Mouse (Mus musculus) neural tube, embryonic 14.5 days (tissue): ENCODE measurements around the gene Tcta. TPM values are rescaled to one million over a fixed set of nuclear protein-coding genes. Genes with fewer than 3 reads are reported as not detected.

ENCODE experiments used
- ATAC-seq: fragments of 200-750 bp; cut with Nextera tagmentation; 2 replicates; pipeline ENCODE4 v1.8.0; 2017; ENCODE audit warnings: low read depth, mild to moderate bottlenecking, moderate TSS enrichment, moderate library complexity
- H3K27ac ChIP-seq: fragments of 300-500 bp; sonication (generic); 2 replicates; pipeline ENCODE4 v1.5.1; 2014; ENCODE audit warnings: low read depth, mild to moderate bottlenecking, control low read depth, low read length, moderate library complexity, mixed read lengths
- H3K27me3 ChIP-seq: fragments of 300-500 bp; sonication (generic); 2 replicates; pipeline ENCODE4 v1.6.1; 2014; ENCODE audit warnings: low read length; ENCODE audit not compliant: control insufficient read depth, insufficient read depth
- H3K36me3 ChIP-seq: fragments of 300-500 bp; sonication (generic); 2 replicates; pipeline ENCODE4 v1.6.1; 2014; ENCODE audit warnings: low read length, mixed read lengths; ENCODE audit not compliant: control insufficient read depth, insufficient read depth
- H3K4me1 ChIP-seq: fragments of 300-500 bp; sonication (generic); 2 replicates; pipeline ENCODE4 v1.6.1; 2014; ENCODE audit warnings: low read length; ENCODE audit not compliant: control insufficient read depth, insufficient read depth
- H3K4me2 ChIP-seq: fragments of 300-500 bp; sonication (generic); 2 replicates; pipeline ENCODE4 v1.6.1; 2014; ENCODE audit warnings: mild to moderate bottlenecking, low read depth, low read length, control low read depth
- H3K4me3 ChIP-seq: fragments of 300-500 bp; sonication (generic); 2 replicates; pipeline ENCODE4 v1.5.1; 2014; ENCODE audit warnings: low read depth, low read length, control low read depth, mixed read lengths
- H3K9ac ChIP-seq: fragments of 300-500 bp; sonication (generic); replicated peaks from 2 replicates; pipeline ENCODE4 v1.6.1; 2014; ENCODE audit warnings: low read depth, mild to moderate bottlenecking, control low read depth, low read length, mixed read lengths
- H3K9me3 ChIP-seq: fragments of 300-500 bp; sonication (generic); 2 replicates; pipeline ENCODE4 v1.6.1; 2016; ENCODE audit warnings: low read length; ENCODE audit not compliant: control insufficient read depth
- WGBS: fragments of 180-500 bp; shearing (Covaris S2); extraction: QIAGEN DNeasy Blood & Tissue Kit; methylation state at CpG from one replicate; pipeline ENCODE4 v1.1.7; 2014; 5-methylcytosine and 5-hydroxymethylcytosine counted together
- polyA plus RNA-seq: library from polyadenylated mRNA; unstranded; fragments of >200 nt; fragmentation: Nextera tagmentation; extraction: Ambion mirVana; gene quantifications from 2 replicates; pipeline ENCODE4 v1.2.1, GENCODE M21; 2014

The Tcta gene
- polyA plus RNA-seq, 1 experiment from 2014 or later: 55.2 TPM

DNA sequence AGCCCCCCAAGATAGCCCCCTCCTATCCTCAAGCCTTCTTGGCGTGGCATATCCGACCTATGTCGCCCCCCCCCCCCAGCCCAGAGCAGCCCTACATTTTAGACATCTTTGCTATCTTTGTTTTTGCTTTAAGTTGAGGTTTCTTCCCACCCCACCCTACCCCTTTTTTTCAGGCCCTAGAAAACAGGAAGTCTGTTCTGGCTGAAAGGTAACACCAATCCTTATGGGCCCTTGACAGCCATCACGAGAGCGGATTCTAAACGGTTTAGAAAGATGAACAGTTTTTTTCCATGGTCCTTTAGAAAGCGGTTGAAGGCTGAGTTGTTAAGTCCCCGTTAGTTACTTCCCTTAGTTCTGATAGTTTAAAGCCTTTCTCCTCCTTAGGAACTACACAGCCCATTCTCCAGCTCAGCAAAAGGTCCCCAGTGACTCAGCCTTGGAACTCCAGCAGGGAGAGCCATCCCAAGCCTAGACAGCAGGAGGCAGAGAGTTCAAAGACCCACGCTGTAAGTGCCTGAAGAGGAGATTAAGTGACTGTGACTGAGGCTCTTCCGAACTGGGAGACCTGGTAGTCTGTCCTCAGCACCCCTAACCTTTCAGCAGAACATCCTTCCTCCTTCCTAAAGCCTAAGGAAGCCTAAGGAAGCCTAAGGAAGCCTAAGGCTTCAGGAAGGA, 39.6 kb downstream of the Tcta start:
- Histone ChIP-seq H3K36me3 (no peaks in the 10 kb centered on the region), H3K9ac (no peak overlapping the region), H3K27me3 (no peaks in the 10 kb centered on the region), H3K4me3 (no peak overlapping the region), H3K4me1 (peaks cover 19% of the 10 kb centered on the region), H3K9me3 (no peaks in the 10 kb centered on the region), H3K4me2 (no peak overlapping the region), H3K27ac (no peak overlapping the region)
- 76% methylated on average over 10 of the region's 10 CpGs for WGBS
- ATAC-seq: no peak

DNA sequence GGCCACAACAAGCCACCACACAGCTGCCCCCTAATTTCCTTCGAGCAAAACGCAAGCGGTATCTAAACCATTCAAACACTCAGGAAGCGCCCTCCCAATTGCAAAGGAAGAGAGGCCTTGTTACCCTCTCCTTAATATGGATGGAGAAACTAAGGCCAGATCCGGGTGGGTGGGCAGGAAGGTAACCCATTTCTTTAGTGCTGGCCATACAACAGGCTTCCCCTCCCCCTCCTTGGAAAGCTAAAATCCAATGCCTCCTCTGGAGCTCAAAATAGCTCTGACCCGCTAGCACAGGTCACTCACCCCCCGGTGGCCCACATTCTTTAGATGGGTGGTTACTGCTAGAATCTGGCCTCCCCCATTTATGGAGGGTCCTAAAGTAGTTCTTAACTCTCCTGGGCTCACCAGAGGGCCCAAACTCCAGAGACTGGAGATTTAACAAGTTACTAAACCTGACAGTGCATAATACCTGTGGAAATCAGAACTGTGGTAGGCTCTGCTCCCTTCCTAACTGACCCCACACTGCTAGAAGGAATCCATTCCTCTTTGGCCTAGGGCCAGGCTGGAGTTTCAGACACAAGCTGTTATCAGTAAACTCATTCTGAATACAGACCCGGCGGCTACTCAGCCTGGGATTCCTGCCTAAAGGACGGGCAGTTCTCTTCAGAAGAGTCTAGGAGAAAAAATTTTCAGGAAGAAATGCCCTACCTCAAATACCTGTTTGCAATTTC, 41.6 kb downstream of the Tcta start:
- peak overlapping the region; percentile 53 for H3K4me2 ChIP-seq
- H3K36me3 ChIP-seq: no peaks in the 10 kb centered on the region
- no peak; the same call in 1 of the 2 replicates for ATAC-seq
- H3K27me3 ChIP-seq: no peaks in the 10 kb centered on the region
- H3K9ac ChIP-seq: peak overlapping the region; percentile 48; the same call in 1 of the 2 replicates
- H3K4me3 ChIP-seq: peak overlapping the region; percentile 93
- peak overlapping the region; percentile 72 for H3K27ac ChIP-seq
- no peaks in the 10 kb centered on the region for H3K9me3 ChIP-seq
- H3K4me1 ChIP-seq: peaks cover 19% of the 10 kb centered on the region
- 11% methylated on average over 10 of the region's 10 CpGs for WGBS

DNA sequence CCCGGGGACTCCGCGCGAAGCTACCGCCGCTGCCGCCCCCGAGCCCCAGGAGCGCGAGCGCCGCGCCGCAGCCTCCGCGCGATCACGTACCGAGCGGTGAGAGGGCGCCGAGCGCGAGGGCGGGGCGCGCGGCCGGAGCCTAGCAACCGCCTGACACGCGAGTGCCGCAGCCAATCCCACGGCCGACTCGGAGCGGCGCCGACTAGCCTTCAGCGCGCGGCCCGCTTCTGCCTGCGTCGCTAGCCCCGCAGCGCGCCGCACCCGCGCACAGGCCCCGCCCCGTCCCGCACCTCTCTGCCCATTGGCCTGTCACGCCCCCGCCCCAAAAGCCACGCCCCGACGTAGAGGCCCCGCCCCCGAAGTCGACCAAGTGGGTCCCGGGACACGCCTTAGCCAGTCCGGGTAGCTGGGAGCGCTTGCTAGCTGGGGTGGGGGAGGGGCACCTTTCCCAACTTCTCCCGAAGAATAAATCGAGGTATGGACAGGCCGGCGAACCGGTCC, 42.2 kb downstream of the Tcta start, which contains the start of gene Dag1:
TSS of gene Dag1 (minus strand) at position 269 of the 501 bp plus-strand sequence.
- ATAC-seq: peak; percentile 99
- Histone ChIP-seq H3K4me1 (peaks cover 19% of the 10 kb centered on the region), H3K27ac (peak within 1 kb of the TSS; percentile 87), H3K27me3 (no peaks in the 10 kb centered on the region), H3K4me3 (peak within 1 kb of the TSS; percentile 93), H3K9me3 (no peaks in the 10 kb centered on the region), H3K36me3 (no peaks in the 10 kb centered on the region), H3K4me2 (peak within 1 kb of the TSS; percentile 53), H3K9ac (peak within 1 kb of the TSS; percentile 84)
- under 1% methylated on average over 50 of the region's 71 CpGs for WGBS

DNA sequence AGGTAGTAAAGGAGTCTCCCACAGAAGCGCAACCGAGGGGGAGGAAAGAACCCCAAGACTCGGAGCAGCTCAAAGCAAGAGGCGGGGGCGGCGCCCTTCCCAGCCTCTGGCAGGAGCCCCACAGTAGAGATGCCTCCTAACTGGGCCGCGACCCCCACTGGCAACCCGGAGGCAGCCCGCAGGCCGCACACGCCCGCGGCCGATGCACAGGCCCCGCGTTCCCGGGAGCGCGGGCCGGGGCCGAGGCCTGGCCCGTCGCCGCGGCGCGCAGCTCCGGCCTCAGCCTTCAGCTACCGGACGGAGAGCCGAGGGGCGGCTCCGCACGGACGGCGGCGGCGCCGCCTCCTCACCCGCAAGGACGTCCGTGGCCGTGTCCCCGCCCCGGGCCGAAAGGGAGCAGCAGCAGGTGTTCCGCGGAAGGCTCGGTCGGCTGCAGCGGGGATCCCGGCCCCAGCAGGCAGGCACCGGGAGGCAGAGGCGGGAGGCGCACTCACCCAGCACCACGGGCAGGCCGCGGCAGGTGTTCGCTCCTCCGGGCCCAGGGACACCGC, 42.8 kb downstream of the Tcta start:
- Histone ChIP-seq H3K27ac (peak overlapping the region; percentile 87), H3K4me3 (peak overlapping the region; percentile 93), H3K27me3 (no peaks in the 10 kb centered on the region), H3K9me3 (no peaks in the 10 kb centered on the region), H3K4me1 (peaks cover 19% of the 10 kb centered on the region), H3K9ac (peak overlapping the region; percentile 84), H3K4me2 (peak overlapping the region; percentile 53), H3K36me3 (no peaks in the 10 kb centered on the region)
- WGBS: under 1% methylated on average over 51 of the region's 62 CpGs
- ATAC-seq: peak; percentile 58

DNA sequence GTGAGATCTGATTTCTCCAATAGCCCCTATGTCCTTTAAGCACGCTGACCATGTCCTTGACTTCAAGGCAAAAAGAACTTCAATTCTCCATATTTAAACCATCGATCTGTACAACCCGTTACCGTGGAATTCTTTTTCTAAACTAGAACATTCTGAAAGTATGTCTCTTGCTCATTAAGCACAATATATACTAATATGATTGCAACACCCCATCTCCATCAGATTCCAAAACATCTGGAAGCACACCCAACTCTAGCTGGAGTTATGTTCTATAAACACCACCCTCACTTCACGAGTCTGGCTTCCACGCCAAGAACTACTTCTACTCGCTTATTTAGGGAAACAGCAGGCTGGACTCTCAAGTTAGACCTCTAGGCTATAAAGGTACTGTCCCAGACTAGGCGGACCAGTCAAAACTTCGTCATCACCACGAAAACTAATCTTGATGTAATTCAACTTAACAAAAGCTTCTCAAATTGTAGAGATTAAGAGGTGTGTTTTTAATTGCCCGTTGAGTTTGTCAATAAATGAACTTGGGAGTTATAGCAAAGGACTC, 43.4 kb downstream of the Tcta start:
- Histone ChIP-seq H3K4me2 (peak overlapping the region; percentile 53), H3K36me3 (no peaks in the 10 kb centered on the region)

DNA sequence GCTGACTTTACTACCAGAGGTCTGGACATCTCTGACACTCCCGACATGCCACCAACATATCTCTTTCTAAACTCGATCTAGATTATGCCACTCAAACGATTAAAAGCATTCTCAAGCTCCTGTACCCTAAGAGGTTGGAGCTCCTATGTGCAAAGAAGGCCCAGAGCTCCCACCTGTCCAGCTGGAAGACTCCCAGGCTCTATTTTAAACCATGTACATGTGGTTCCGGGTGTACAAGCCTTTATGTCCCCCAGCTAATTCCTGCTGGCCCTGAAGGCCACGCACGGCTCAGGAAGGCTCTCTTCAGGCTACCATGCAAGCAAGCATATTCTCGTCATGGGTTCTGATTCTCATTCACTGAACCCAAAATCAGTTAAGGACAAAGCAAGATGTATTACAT, 44.1 kb downstream of the Tcta start:
- Histone ChIP-seq H3K4me2 (peak overlapping the region; percentile 53; the same call in 1 of the 2 replicates), H3K27ac (no peak overlapping the region), H3K9ac (no peak overlapping the region), H3K4me1 (peaks cover 19% of the 10 kb centered on the region), H3K9me3 (no peaks in the 10 kb centered on the region), H3K4me3 (peak overlapping the region; percentile 93; the same call in 1 of the 2 replicates), H3K27me3 (no peaks in the 10 kb centered on the region), H3K36me3 (no peaks in the 10 kb centered on the region)
- WGBS: 74% methylated on average over 7 of the region's 7 CpGs
- no peak for ATAC-seq

More for the DNA sequence above, 43.4 kb downstream of the Tcta start:
- H3K9ac ChIP-seq: peak overlapping the region; percentile 84
- H3K4me1 ChIP-seq: peaks cover 19% of the 10 kb centered on the region
- H3K9me3 ChIP-seq: no peaks in the 10 kb centered on the region
- H3K4me3 ChIP-seq: peak overlapping the region; percentile 93
- ATAC-seq: no peak
- H3K27me3 ChIP-seq: no peaks in the 10 kb centered on the region
- 43% methylated on average over 11 of the region's 11 CpGs for WGBS
- H3K27ac ChIP-seq: peak overlapping the region; percentile 87

DNA sequence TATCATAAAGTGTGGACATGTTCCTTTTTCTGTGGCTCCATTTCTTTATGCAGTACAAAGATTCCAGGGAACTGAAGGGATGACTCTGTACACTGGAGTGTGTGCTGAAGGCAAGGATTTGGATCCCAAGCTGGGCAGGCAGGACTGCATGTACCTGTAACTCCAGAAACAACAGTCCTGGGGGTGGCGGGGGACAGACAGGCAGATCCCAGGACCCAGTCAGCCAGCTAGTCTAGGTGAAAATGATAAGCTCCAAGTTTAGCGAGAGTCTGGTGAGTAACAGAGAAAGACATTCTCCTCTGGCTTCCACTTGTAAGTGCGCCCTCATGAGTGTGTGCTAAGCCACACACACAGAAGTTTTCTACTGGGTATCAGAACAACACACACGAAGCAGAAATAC, 45.4 kb downstream of the Tcta start:
- H3K4me3 ChIP-seq: no peak overlapping the region
- no peaks in the 10 kb centered on the region for H3K36me3 ChIP-seq
- no peaks in the 10 kb centered on the region for H3K27me3 ChIP-seq
- no peak for ATAC-seq
- no peaks in the 10 kb centered on the region for H3K9me3 ChIP-seq
- H3K27ac ChIP-seq: no peak overlapping the region
- 89% methylated on average over 4 of the region's 4 CpGs for WGBS
- H3K9ac ChIP-seq: no peak overlapping the region
- peaks cover 19% of the 10 kb centered on the region for H3K4me1 ChIP-seq
- no peak overlapping the region for H3K4me2 ChIP-seq
